Mouse (Mus musculus): ENCODE measurements at regions not wholly inside any gene's neighbourhood (a gene's known extent, or its start where the extent isn't known, plus 50 kb on each side); places are given as distances from the start of the nearest gene placed in this dataset.

DNA sequence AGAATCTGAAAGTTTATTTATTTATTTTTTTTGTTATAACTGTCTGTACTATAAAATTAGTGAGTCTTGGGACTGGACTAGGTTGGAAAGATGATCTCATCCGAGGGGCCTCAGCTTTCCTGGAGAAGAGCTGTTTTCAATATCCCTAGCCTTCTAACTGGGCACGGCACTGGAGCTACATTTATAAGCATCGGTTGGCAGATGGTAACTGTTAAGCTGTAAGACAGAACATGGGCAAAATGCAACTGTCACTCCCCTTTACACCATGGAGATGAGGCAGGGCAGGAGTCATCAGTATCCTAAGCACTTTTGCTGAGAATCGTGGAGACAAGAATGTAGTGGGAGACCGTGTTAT is 77.6 kb upstream of the Ubash3b start:
- Histone ChIP-seq H3K27me3 (replicated peaks; ENCODE audit: control insufficient read depth, insufficient read depth, low read length) (no peaks in the 10 kb centered on the region), H3K4me2 (ENCODE audit: low read length) (no peak overlapping the region), H3K36me3 (ENCODE audit: control insufficient read depth, insufficient read depth, low read length) (no peaks in the 10 kb centered on the region), H3K9me3 (replicated peaks; ENCODE audit: control insufficient read depth, low read length) (no peaks in the 10 kb centered on the region), H3K9ac (ENCODE audit: low read length) (no peak overlapping the region), H3K4me1 (ENCODE audit: control insufficient read depth, insufficient read depth, low read length) (no peaks in the 10 kb centered on the region), H3K4me3 (ENCODE audit: low read depth, low read length) (no peak overlapping the region), H3K27ac (ENCODE audit: low read depth, low read length) (no peak overlapping the region)
- 83% methylated on average over 5 of the region's 5 CpGs for WGBS
- DNase-seq (ENCODE audit: low spot score), result no peak
- no peak for ATAC-seq

DNA sequence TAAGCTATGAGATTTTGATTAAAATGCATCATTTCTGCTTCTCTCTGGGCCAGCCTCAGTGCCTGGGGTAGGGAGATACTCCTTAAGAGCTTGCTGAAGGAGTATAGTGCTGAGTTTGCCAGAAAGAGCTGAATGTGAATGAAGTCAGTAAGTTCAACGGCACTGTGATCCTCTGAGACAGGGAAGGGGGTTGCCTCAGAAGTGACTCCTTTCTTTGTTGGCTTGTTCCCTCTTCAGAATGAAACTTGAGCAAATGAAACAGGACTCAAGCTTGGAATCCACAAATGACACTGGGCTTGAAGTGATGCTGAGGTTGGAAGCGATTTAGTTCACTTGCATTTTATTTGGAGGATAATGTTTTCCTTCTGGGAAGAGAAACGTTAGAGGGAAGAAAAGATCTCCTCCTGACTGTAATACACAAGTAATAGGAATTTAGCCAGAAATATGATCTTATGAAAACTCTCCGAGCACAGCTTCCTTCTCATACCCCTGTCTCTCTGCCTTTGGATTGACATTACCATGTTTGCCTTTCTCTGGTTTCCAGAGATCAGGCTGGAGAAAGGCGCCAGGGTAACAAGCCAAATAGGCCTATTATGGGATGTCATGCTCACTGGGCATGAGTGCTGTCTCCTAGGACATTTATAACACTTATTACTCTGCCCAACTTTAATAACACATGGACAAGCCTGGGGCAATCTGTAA is 77.0 kb upstream of the Ubash3b start:
- Histone ChIP-seq H3K4me2 (ENCODE audit: low read length) (no peak overlapping the region), H3K27me3 (replicated peaks; ENCODE audit: control insufficient read depth, insufficient read depth, low read length) (no peaks in the 10 kb centered on the region), H3K4me3 (ENCODE audit: low read depth, low read length) (no peak overlapping the region), H3K4me1 (ENCODE audit: control insufficient read depth, insufficient read depth, low read length) (no peaks in the 10 kb centered on the region), H3K36me3 (ENCODE audit: control insufficient read depth, insufficient read depth, low read length) (no peaks in the 10 kb centered on the region), H3K9me3 (replicated peaks; ENCODE audit: control insufficient read depth, low read length) (no peaks in the 10 kb centered on the region), H3K9ac (ENCODE audit: low read length) (no peak overlapping the region), H3K27ac (ENCODE audit: low read depth, low read length) (no peak overlapping the region)
- no peak for DNase-seq (ENCODE audit: low spot score)
- no peak for ATAC-seq
- 83% methylated on average over 5 of the region's 5 CpGs for WGBS

DNA sequence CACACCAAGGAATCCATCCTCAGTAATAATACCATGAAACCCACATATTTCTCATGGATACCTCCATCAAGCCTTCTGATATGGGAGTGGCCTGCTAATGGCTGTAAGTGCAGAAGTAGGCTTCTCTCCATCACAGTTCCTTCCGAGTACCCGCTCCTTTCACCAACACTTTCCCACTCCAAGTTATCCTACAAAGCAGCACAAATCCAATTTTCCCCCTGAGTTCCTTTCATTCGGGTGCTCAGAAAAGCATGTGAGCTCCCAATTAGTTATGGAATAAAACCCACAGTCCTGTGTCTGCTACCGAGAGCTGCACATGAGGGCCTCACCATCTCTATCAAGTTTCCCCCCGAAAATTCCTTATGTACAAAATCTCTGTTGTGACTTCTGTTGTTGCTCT is 75.8 kb upstream of the Ubash3b start:
- Histone ChIP-seq H3K9ac (ENCODE audit: low read length) (no peak overlapping the region), H3K36me3 (ENCODE audit: control insufficient read depth, insufficient read depth, low read length) (no peaks in the 10 kb centered on the region), H3K27me3 (replicated peaks; ENCODE audit: control insufficient read depth, insufficient read depth, low read length) (no peaks in the 10 kb centered on the region), H3K4me1 (ENCODE audit: control insufficient read depth, insufficient read depth, low read length) (no peaks in the 10 kb centered on the region), H3K4me3 (ENCODE audit: low read depth, low read length) (no peak overlapping the region), H3K27ac (ENCODE audit: low read depth, low read length) (no peak overlapping the region), H3K4me2 (ENCODE audit: low read length) (no peak overlapping the region), H3K9me3 (replicated peaks; ENCODE audit: control insufficient read depth, low read length) (no peaks in the 10 kb centered on the region)
- no peak for ATAC-seq
- peak; percentile 39 for DNase-seq (ENCODE audit: low spot score)
- 15% methylated on average over 5 of the region's 5 CpGs for WGBS

DNA sequence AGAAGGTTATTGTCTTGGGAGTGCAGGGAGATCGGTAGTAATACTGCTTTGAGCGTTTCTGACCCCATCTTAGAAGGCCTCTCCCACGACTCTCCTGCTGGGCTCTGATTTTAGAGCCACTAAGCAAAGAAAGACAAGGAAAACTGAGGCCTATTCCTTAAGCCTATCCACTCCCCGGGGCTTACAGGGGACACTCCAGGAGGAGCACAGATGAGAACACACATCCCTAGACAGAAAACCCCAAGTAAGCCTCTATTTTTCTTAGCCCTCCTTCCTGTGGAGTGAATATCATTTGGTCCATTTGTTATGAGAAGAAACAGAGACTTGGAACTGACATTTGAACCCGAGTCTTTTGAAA is 67.7 kb upstream of the Ubash3b start:
- DNase-seq (ENCODE audit: low spot score) (no peak), ATAC-seq (no peak)
- Histone ChIP-seq H3K9ac (ENCODE audit: low read length) (peak overlapping the region; percentile 77), H3K4me2 (ENCODE audit: low read length) (peak overlapping the region; percentile 67), H3K36me3 (ENCODE audit: control insufficient read depth, insufficient read depth, low read length) (no peaks in the 10 kb centered on the region), H3K27me3 (replicated peaks; ENCODE audit: control insufficient read depth, insufficient read depth, low read length) (no peaks in the 10 kb centered on the region), H3K4me3 (ENCODE audit: low read depth, low read length) (peak overlapping the region; percentile 34), H3K9me3 (replicated peaks; ENCODE audit: control insufficient read depth, low read length) (no peaks in the 10 kb centered on the region), H3K4me1 (ENCODE audit: control insufficient read depth, insufficient read depth, low read length) (peaks cover 20% of the 10 kb centered on the region), H3K27ac (ENCODE audit: low read depth, low read length) (peak overlapping the region; percentile 87)
- 4% methylated on average over 5 of the region's 5 CpGs for WGBS

DNA sequence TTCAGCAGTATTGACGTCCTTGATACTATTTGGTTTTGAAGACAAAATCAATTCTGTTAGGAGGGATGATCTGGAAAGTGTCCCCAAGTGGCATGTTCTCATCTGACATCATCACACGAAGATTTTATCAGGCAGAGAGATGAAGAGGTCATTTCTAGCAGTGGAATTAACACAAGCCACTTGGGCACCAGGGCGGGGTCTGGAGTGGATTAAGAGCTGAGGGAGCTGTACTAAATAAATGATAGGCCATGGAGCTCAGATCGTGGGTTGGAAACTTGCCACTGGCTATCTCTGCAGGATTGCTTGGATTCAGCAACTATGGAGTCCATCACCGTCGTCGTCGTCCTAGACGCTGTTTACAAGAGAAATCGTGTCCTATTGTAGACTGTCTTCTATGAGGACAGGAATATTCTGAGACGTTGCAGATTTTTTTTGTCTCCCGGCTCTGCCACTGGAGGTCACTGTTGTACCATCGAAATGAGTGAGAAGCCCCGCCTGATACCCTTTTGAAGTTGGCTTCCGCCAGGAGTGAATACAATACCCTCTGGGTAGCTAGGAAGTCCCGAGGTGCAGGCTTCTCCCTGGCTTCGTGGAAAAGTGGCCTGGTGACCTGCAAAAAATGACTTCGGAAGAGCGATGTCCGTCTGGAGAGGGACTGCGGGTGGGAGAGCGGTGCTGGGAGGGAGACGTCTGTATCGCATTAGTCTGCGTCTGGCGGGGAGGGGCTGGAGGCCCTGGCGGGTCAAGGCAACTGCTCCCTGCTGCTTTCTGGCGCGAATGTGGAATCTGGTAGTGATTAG is 67.1 kb upstream of the Ubash3b start:
- H3K27ac ChIP-seq (ENCODE audit: low read depth, low read length), result peak overlapping the region; percentile 87
- no peaks in the 10 kb centered on the region for H3K9me3 ChIP-seq (replicated peaks; ENCODE audit: control insufficient read depth, low read length)
- DNase-seq (ENCODE audit: low spot score) (peak; percentile 97), ATAC-seq (peak; percentile 93)
- H3K9ac ChIP-seq (ENCODE audit: low read length), result peak overlapping the region; percentile 77
- WGBS, result 5% methylated on average over 29 of the region's 29 CpGs
- H3K4me2 ChIP-seq (ENCODE audit: low read length), result peak overlapping the region; percentile 67
- no peaks in the 10 kb centered on the region for H3K27me3 ChIP-seq (replicated peaks; ENCODE audit: control insufficient read depth, insufficient read depth, low read length)
- H3K36me3 ChIP-seq (ENCODE audit: control insufficient read depth, insufficient read depth, low read length), result no peaks in the 10 kb centered on the region
- peaks cover 25% of the 10 kb centered on the region for H3K4me1 ChIP-seq (ENCODE audit: control insufficient read depth, insufficient read depth, low read length)
- H3K4me3 ChIP-seq (ENCODE audit: low read depth, low read length), result peak overlapping the region; percentile 34

DNA sequence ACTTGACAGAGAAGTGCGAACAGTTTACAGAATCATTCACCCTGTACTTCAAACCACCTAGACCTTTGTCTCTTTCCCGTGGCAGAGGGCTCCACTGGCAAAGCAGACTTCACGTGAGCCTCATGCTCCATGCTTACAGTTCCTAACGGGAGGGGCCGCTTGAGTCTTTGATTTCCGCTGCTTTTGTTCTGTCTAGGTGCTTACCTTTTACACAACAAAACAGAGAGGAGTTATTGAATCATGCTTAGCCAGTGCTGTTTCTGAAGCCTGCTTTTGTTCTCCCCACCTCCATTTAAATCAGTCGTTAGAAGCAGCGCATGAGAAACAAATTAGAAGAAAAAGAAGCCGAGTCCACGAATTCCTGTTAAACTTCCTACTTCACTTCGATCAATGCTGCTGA is 61.9 kb upstream of the Ubash3b start:
- no peak overlapping the region for H3K4me3 ChIP-seq (ENCODE audit: low read depth, low read length)
- H3K4me1 ChIP-seq (ENCODE audit: control insufficient read depth, insufficient read depth, low read length), result peaks cover 16% of the 10 kb centered on the region
- ATAC-seq (no peak), DNase-seq (ENCODE audit: low spot score) (peak; percentile 17)
- no peaks in the 10 kb centered on the region for H3K36me3 ChIP-seq (ENCODE audit: control insufficient read depth, insufficient read depth, low read length)
- H3K27me3 ChIP-seq (replicated peaks; ENCODE audit: control insufficient read depth, insufficient read depth, low read length), result no peaks in the 10 kb centered on the region
- no peaks in the 10 kb centered on the region for H3K9me3 ChIP-seq (replicated peaks; ENCODE audit: control insufficient read depth, low read length)
- WGBS, result 18% methylated on average over 11 of the region's 11 CpGs
- no peak overlapping the region for H3K27ac ChIP-seq (ENCODE audit: low read depth, low read length)
- no peak overlapping the region for H3K4me2 ChIP-seq (ENCODE audit: low read length)
- no peak overlapping the region for H3K9ac ChIP-seq (ENCODE audit: low read length)

DNA sequence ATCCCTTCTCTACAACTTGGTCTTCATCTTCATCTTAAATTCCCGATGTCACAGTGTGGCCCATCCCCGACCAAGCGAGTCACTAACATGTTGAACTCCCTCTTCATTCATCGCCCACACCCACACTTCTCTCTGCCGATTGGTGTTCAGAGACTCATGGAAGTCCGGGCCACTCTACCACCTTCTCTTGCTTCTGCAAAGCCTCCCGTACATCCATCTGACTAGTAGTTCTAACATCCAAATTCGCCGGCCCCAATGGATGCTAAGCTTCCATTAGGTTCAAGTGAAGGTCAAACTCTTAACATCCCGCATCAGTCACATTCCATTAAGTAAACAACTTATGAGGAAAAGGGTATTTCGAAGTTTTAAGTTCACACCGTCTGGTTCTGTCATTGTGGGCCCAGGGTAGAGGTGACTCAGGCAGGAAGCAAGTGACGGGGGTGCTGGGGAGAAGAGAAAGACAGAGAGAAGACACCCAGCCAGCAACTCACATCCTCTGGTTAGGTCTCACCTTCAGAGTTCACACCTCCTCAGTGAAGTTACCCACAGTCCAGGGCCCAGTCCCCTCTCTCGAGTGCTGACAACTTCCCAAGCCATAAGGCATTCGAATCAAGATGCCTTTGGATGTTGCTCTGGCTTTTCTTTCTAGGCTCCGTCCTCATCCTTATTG is 61.0 kb upstream of the Ubash3b start:
- DNase-seq (ENCODE audit: low spot score) (no peak), ATAC-seq (no peak)
- no peaks in the 10 kb centered on the region for H3K9me3 ChIP-seq (replicated peaks; ENCODE audit: control insufficient read depth, low read length)
- H3K4me2 ChIP-seq (ENCODE audit: low read length), result no peak overlapping the region
- H3K27ac ChIP-seq (ENCODE audit: low read depth, low read length), result no peak overlapping the region
- peaks cover 8% of the 10 kb centered on the region; the same call in 1 of the 2 replicates for H3K4me1 ChIP-seq (ENCODE audit: control insufficient read depth, insufficient read depth, low read length)
- H3K9ac ChIP-seq (ENCODE audit: low read length), result no peak overlapping the region
- H3K4me3 ChIP-seq (ENCODE audit: low read depth, low read length), result no peak overlapping the region
- no peaks in the 10 kb centered on the region for H3K27me3 ChIP-seq (replicated peaks; ENCODE audit: control insufficient read depth, insufficient read depth, low read length)
- 96% methylated on average over 16 of the region's 16 CpGs for WGBS
- no peaks in the 10 kb centered on the region for H3K36me3 ChIP-seq (ENCODE audit: control insufficient read depth, insufficient read depth, low read length)

DNA sequence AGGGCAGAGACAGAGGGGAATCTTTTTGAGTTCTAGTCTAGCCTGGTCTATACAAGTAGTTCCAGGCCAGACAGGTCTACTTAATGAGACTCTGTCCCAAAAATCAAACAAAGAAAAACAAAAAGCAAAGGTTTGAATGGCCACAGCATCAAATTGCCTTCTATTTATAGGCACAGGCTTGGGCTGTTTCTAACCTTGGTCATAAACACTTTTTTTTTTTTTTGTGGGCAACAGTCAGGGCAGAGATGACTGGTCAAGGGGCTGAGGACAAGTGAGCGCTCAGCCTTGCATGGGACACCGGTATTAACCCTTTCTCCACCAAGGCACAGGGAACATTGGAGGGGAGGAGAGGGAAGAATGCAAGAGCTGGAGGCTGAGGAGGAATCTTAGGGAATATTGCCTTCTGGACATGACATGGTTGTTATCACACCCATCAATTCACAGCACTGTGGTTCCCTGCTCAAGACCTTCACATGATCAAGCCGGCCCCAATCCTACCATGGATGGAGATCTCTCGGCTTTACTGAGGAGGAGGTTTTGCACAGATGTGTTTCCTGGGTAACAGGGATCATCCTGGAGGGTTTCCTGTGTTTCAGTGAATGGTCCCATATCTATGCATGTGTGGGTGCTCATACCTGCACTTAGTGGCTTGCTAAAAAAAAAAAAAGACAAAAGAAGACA is 59.8 kb upstream of the Ubash3b start:
- ATAC-seq (no peak), DNase-seq (ENCODE audit: low spot score) (no peak)
- no peak overlapping the region for H3K4me3 ChIP-seq (ENCODE audit: low read depth, low read length)
- 84% methylated on average over 4 of the region's 4 CpGs for WGBS
- H3K4me1 ChIP-seq (ENCODE audit: control insufficient read depth, insufficient read depth, low read length), result peaks cover 12% of the 10 kb centered on the region
- no peak overlapping the region for H3K9ac ChIP-seq (ENCODE audit: low read length)
- H3K36me3 ChIP-seq (ENCODE audit: control insufficient read depth, insufficient read depth, low read length), result no peaks in the 10 kb centered on the region
- no peaks in the 10 kb centered on the region for H3K9me3 ChIP-seq (replicated peaks; ENCODE audit: control insufficient read depth, low read length)
- no peak overlapping the region for H3K4me2 ChIP-seq (ENCODE audit: low read length)
- no peak overlapping the region for H3K27ac ChIP-seq (ENCODE audit: low read depth, low read length)
- no peaks in the 10 kb centered on the region for H3K27me3 ChIP-seq (replicated peaks; ENCODE audit: control insufficient read depth, insufficient read depth, low read length)
